Mouse (Mus musculus) liver, adult 2 months (tissue): ENCODE results near the gene Trpv2. TPM values are rescaled to one million over a fixed set of nuclear protein-coding genes. Genes with fewer than 3 reads are reported as not detected.

Source experiments
- DNase-seq: peaks from one replicate; pipeline ENCODE4 v3.0.0-alpha.2; 2011; ENCODE audit warnings: low read depth, low spot score; ENCODE audit errors: extremely low read depth
- H3K27ac ChIP-seq: fragments of 200-500 bp; replicated peaks from 2 replicates; pipeline ENCODE4 v1.5.1; 2012; ENCODE audit warnings: low read depth, mild to moderate bottlenecking, control low read depth, inconsistent platforms, low read length; ENCODE audit not compliant: insufficient read depth
- H3K27me3 ChIP-seq: fragments of 200-500 bp; 2 replicates; pipeline ENCODE4 v1.6.1; 2012; ENCODE audit warnings: mild to moderate bottlenecking, moderate library complexity, low read length, inconsistent platforms; ENCODE audit not compliant: control insufficient read depth, insufficient read depth
- H3K36me3 ChIP-seq: fragments of 200-500 bp; 2 replicates; pipeline ENCODE4 v1.6.1; 2012; ENCODE audit warnings: low read length, inconsistent platforms; ENCODE audit not compliant: control insufficient read depth, insufficient read depth
- H3K4me1 ChIP-seq: fragments of 200-500 bp; 2 replicates; pipeline ENCODE4 v1.6.1; 2011; ENCODE audit warnings: low read length; ENCODE audit not compliant: control insufficient read depth, insufficient read depth
- H3K4me3 ChIP-seq: fragments of 200-500 bp; 2 replicates; pipeline ENCODE4 v1.5.1; 2011; ENCODE audit warnings: low read depth, mild to moderate bottlenecking, control low read depth, low read length, moderate library complexity; ENCODE audit not compliant: insufficient read depth
- H3K79me2 ChIP-seq: fragments of 200-500 bp; 2 replicates; pipeline ENCODE4 v1.6.1; 2012; ENCODE audit warnings: inconsistent platforms, mild to moderate bottlenecking, low read length, moderate library complexity; ENCODE audit not compliant: control insufficient read depth, insufficient read depth
- H3K9ac ChIP-seq: fragments of 200-500 bp; 2 replicates; pipeline ENCODE4 v1.6.1; 2012; ENCODE audit warnings: low read depth, mild to moderate bottlenecking, control low read depth, inconsistent platforms, low read length
- CTCF ChIP-seq: fragments of 200-500 bp; IDR thresholded peaks from 2 replicates; pipeline ENCODE4 v1.5.1; 2011; ENCODE audit warnings: low read depth, low read length, control low read depth
- POLR2A ChIP-seq: fragments of 200-500 bp; IDR thresholded peaks from 2 replicates; pipeline ENCODE4 v1.6.1; 2011; ENCODE audit warnings: low read length, control low read depth; ENCODE audit not compliant: insufficient read depth; ENCODE audit errors: extremely low read depth
- WGBS: fragments of 180-500 bp; shearing (Covaris S2); methylation state at CpG from one replicate; pipeline ENCODE4 v1.1.7; 2018; 5-methylcytosine and 5-hydroxymethylcytosine counted together
- polyA plus RNA-seq: library from polyadenylated mRNA; depleted of rRNA; stranded (reverse); fragments of >200 nt; gene quantifications from 2 replicates; pipeline ENCODE4 v1.2.3, GENCODE M21; 2012
- total RNA-seq: library from RNA; depleted of rRNA; stranded (reverse); fragments of >200 nt; gene quantifications from 2 replicates; pipeline ENCODE4 v1.2.3, GENCODE M21; 2014

Gene Trpv2
- total and polyA plus RNA-seq, 2 experiments: 0.83 to 1.7 TPM

GRCm38 (mm10) chr11:62606299-62607169 lies 32.2 kb downstream of the Trpv2 start:
- H3K27ac ChIP-seq: no peak overlapping the region
- no peak overlapping the region for H3K9ac ChIP-seq
- TF ChIP-seq CTCF (no peak), POLR2A (no peak)
- DNase-seq: no peak
- 66% methylated on average over 10 of the region's 10 CpGs for WGBS
- H3K4me1 ChIP-seq: peaks cover 6% of the 10 kb centered on the region
- no peaks in the 10 kb centered on the region; the same call in 1 of the 2 replicates for H3K79me2 ChIP-seq
- no peak overlapping the region for H3K4me3 ChIP-seq
- H3K36me3 ChIP-seq: peaks cover 34% of the 10 kb centered on the region
- no peaks in the 10 kb centered on the region for H3K27me3 ChIP-seq

GRCm38 (mm10) chr11:62607170-62607951 lies 33.1 kb downstream of the Trpv2 start:
- H3K79me2 ChIP-seq: no peaks in the 10 kb centered on the region; the same call in 1 of the 2 replicates

GRCm38 (mm10) chr11:62607952-62608201 lies 33.6 kb downstream of the Trpv2 start:
- TF ChIP-seq CTCF: no peak
- TF ChIP-seq POLR2A: no peak
- Histone ChIP-seq H3K4me3 (no peak overlapping the region), H3K9ac (no peak overlapping the region), H3K36me3 (peaks cover 34% of the 10 kb centered on the region), H3K27me3 (no peaks in the 10 kb centered on the region), H3K79me2 (no peaks in the 10 kb centered on the region; the same call in 1 of the 2 replicates), H3K27ac (no peak overlapping the region), H3K4me1 (0 out of 2 replicates have a peak, but pooled peaks cover 3% of the 10 kb centered on the region)
- 100% methylated on average over 1 of the region's 1 CpGs for WGBS
- DNase-seq: no peak

More at GRCm38 (mm10) chr11:62607170-62607951, 33.1 kb downstream of the Trpv2 start:
- Histone ChIP-seq H3K4me3 (no peak overlapping the region), H3K27ac (no peak overlapping the region), H3K4me1 (0 out of 2 replicates have a peak, but pooled peaks cover 3% of the 10 kb centered on the region), H3K27me3 (no peaks in the 10 kb centered on the region), H3K9ac (no peak overlapping the region), H3K36me3 (peaks cover 34% of the 10 kb centered on the region)
- DNase-seq: no peak
- no peak for TF ChIP-seq CTCF
- TF ChIP-seq POLR2A: no peak
- 81% methylated on average over 10 of the region's 10 CpGs for WGBS

- no peak for DNase-seq
- Histone ChIP-seq H3K4me1 (0 out of 2 replicates have a peak, but pooled peaks cover 3% of the 10 kb centered on the region), H3K27ac (no peak overlapping the region), H3K27me3 (no peaks in the 10 kb centered on the region), H3K36me3 (peaks cover 32% of the 10 kb centered on the region), H3K79me2 (no peaks in the 10 kb centered on the region), H3K9ac (no peak overlapping the region), H3K4me3 (no peak overlapping the region)
- 68% methylated on average over 10 of the region's 10 CpGs for WGBS
- TF ChIP-seq CTCF: no peak
- no peak for TF ChIP-seq POLR2A
Observed at GRCm38 (mm10) chr11:62608826-62609675, 34.8 kb downstream of the Trpv2 start.

- TF ChIP-seq CTCF: no peak
- TF ChIP-seq POLR2A: no peak
- Histone ChIP-seq H3K27ac (no peak overlapping the region), H3K4me1 (0 out of 2 replicates have a peak, but pooled peaks cover 3% of the 10 kb centered on the region), H3K36me3 (peaks cover 19% of the 10 kb centered on the region), H3K9ac (no peak overlapping the region), H3K79me2 (no peaks in the 10 kb centered on the region), H3K4me3 (no peak overlapping the region), H3K27me3 (no peaks in the 10 kb centered on the region)
- WGBS: 79% methylated on average over 6 of the region's 6 CpGs
- DNase-seq: no peak
Observed at GRCm38 (mm10) chr11:62610304-62610703, 36.0 kb downstream of the Trpv2 start.
